Mouse (Mus musculus) stomach, embryonic 16.5 days (tissue): ENCODE measurements at regions not wholly inside any gene's neighbourhood (a gene's known extent, or its start where the extent isn't known, plus 50 kb on each side); places are given as distances from the start of the nearest gene placed in this dataset.
A peak's percentile ranks its signal among the peaks of the same experiment; 100 is the strongest.

Source experiments
- ATAC-seq: fragments of 200-750 bp; cut with Nextera tagmentation; 2 replicates; pipeline ENCODE4 v1.8.0; 2017; ENCODE audit warnings: moderate number of reproducible peaks, moderate TSS enrichment; ENCODE audit not compliant: insufficient read depth, low FRiP score
- H3K27ac ChIP-seq: fragments of 300-500 bp; sonication (generic); 2 replicates; pipeline ENCODE4 v1.5.1; 2014; ENCODE audit warnings: low read length
- H3K27me3 ChIP-seq: fragments of 300-500 bp; sonication (generic); 2 replicates; pipeline ENCODE4 v1.6.1; 2014; ENCODE audit warnings: low read length, control low read depth, mixed read lengths; ENCODE audit not compliant: control insufficient read depth, insufficient read depth
- H3K36me3 ChIP-seq: fragments of 300-500 bp; sonication (generic); 2 replicates; pipeline ENCODE4 v1.6.1; 2014; ENCODE audit warnings: low read length; ENCODE audit not compliant: control insufficient read depth, insufficient read depth
- H3K4me1 ChIP-seq: fragments of 300-500 bp; sonication (generic); 2 replicates; pipeline ENCODE4 v1.6.1; 2014; ENCODE audit warnings: low read length, control low read depth, mixed read lengths; ENCODE audit not compliant: control insufficient read depth, insufficient read depth
- H3K4me2 ChIP-seq: fragments of 300-500 bp; sonication (generic); 2 replicates; pipeline ENCODE4 v1.6.1; 2014; ENCODE audit warnings: low read depth, low read length, mixed read lengths
- H3K4me3 ChIP-seq: fragments of 300-500 bp; sonication (generic); replicated peaks from 2 replicates; pipeline ENCODE4 v1.5.1; 2014; ENCODE audit warnings: mild to moderate bottlenecking, low read length
- H3K9ac ChIP-seq: fragments of 300-500 bp; sonication (generic); 2 replicates; pipeline ENCODE4 v1.6.1; 2014; ENCODE audit warnings: low read length
- H3K9me3 ChIP-seq: fragments of 300-500 bp; sonication (generic); replicated peaks from 2 replicates; pipeline ENCODE4 v1.6.1; 2016; ENCODE audit warnings: low read length, control low read depth; ENCODE audit not compliant: control insufficient read depth
- whole genome bisulfite sequencing: fragments of 180-500 bp; shearing (Covaris S2); extraction: QIAGEN DNeasy Blood & Tissue Kit; methylation state at CpG from one replicate; pipeline ENCODE4 v1.1.7; 2014; 5-methylcytosine and 5-hydroxymethylcytosine counted together

- no peaks in the 10 kb centered on the region for H3K4me1 ChIP-seq
- no peak overlapping the region for H3K4me3 ChIP-seq
- WGBS = 50% methylated on average over 9 of the region's 9 CpGs
- H3K9me3 ChIP-seq = no peaks in the 10 kb centered on the region
- peak; percentile 56; the same call in 1 of the 2 replicates for ATAC-seq
- no peaks in the 10 kb centered on the region for H3K27me3 ChIP-seq
- no peak overlapping the region for H3K9ac ChIP-seq
- H3K4me2 ChIP-seq = no peak overlapping the region
- no peak overlapping the region for H3K27ac ChIP-seq
- H3K36me3 ChIP-seq = no peaks in the 10 kb centered on the region
Measured at GRCm38 (mm10) chr13:48316747-48317146, 55.7 kb downstream of the Id4 start.

GRCm38 (mm10) chr13:48317457-48317856 lies 56.4 kb downstream of the Id4 start:
- no peak overlapping the region for H3K4me2 ChIP-seq
- no peaks in the 10 kb centered on the region for H3K4me1 ChIP-seq
- H3K9me3 ChIP-seq = no peaks in the 10 kb centered on the region
- no peak for ATAC-seq
- 44% methylated on average over 7 of the region's 7 CpGs for WGBS
- H3K36me3 ChIP-seq = no peaks in the 10 kb centered on the region
- H3K27ac ChIP-seq = no peak overlapping the region
- no peak overlapping the region for H3K4me3 ChIP-seq
- H3K9ac ChIP-seq = no peak overlapping the region
- no peaks in the 10 kb centered on the region for H3K27me3 ChIP-seq

- Histone ChIP-seq H3K9me3 (no peaks in the 10 kb centered on the region), H3K27me3 (no peaks in the 10 kb centered on the region), H3K9ac (no peak overlapping the region), H3K4me2 (no peak overlapping the region), H3K27ac (no peak overlapping the region), H3K4me3 (no peak overlapping the region), H3K36me3 (no peaks in the 10 kb centered on the region), H3K4me1 (no peaks in the 10 kb centered on the region)
- 69% methylated on average over 7 of the region's 7 CpGs for WGBS
- no peak for ATAC-seq
Measured at GRCm38 (mm10) chr13:48319001-48319400, 58.0 kb downstream of the Id4 start.

GRCm38 (mm10) chr13:48324290-48324718 lies 63.3 kb downstream of the Id4 start:
- no peaks in the 10 kb centered on the region for H3K4me1 ChIP-seq
- H3K27me3 ChIP-seq = no peaks in the 10 kb centered on the region
- no peak for ATAC-seq
- no peak overlapping the region for H3K4me3 ChIP-seq
- no peak overlapping the region for H3K27ac ChIP-seq
- H3K9ac ChIP-seq = no peak overlapping the region
- WGBS = 15% methylated on average over 8 of the region's 8 CpGs
- H3K4me2 ChIP-seq = no peak overlapping the region
- no peaks in the 10 kb centered on the region for H3K9me3 ChIP-seq
- no peaks in the 10 kb centered on the region for H3K36me3 ChIP-seq

- no peaks in the 10 kb centered on the region for H3K9me3 ChIP-seq
- H3K36me3 ChIP-seq = no peaks in the 10 kb centered on the region
- H3K4me1 ChIP-seq = no peaks in the 10 kb centered on the region
- WGBS = 51% methylated on average over 11 of the region's 11 CpGs
- no peak for ATAC-seq
- no peak overlapping the region for H3K4me2 ChIP-seq
- H3K27ac ChIP-seq = no peak overlapping the region
- H3K4me3 ChIP-seq = no peak overlapping the region
- no peak overlapping the region for H3K9ac ChIP-seq
- H3K27me3 ChIP-seq = no peaks in the 10 kb centered on the region
Measured at GRCm38 (mm10) chr13:48330619-48331018, 69.6 kb downstream of the Id4 start.

GRCm38 (mm10) chr13:48336135-48336534 lies 75.1 kb downstream of the Id4 start:
- no peak for ATAC-seq
- no peak overlapping the region for H3K4me2 ChIP-seq
- WGBS = 66% methylated on average over 13 of the region's 13 CpGs
- no peaks in the 10 kb centered on the region for H3K4me1 ChIP-seq
- no peak overlapping the region for H3K4me3 ChIP-seq
- no peaks in the 10 kb centered on the region for H3K36me3 ChIP-seq
- no peak overlapping the region for H3K27ac ChIP-seq
- H3K27me3 ChIP-seq = no peaks in the 10 kb centered on the region
- no peaks in the 10 kb centered on the region for H3K9me3 ChIP-seq
- no peak overlapping the region for H3K9ac ChIP-seq

- H3K9ac ChIP-seq = no peak overlapping the region
- no peak overlapping the region for H3K4me3 ChIP-seq
- no peak overlapping the region for H3K4me2 ChIP-seq
- no peaks in the 10 kb centered on the region for H3K27me3 ChIP-seq
- ATAC-seq = no peak
- no peaks in the 10 kb centered on the region for H3K9me3 ChIP-seq
- 79% methylated on average over 11 of the region's 11 CpGs for WGBS
- no peaks in the 10 kb centered on the region for H3K4me1 ChIP-seq
- H3K27ac ChIP-seq = no peak overlapping the region
- H3K36me3 ChIP-seq = no peaks in the 10 kb centered on the region
Measured at GRCm38 (mm10) chr13:48336602-48337001, 75.6 kb downstream of the Id4 start.

- Histone ChIP-seq H3K9ac (no peak overlapping the region), H3K9me3 (no peaks in the 10 kb centered on the region), H3K36me3 (no peaks in the 10 kb centered on the region), H3K4me2 (no peak overlapping the region), H3K27ac (no peak overlapping the region), H3K4me1 (no peaks in the 10 kb centered on the region), H3K4me3 (no peak overlapping the region), H3K27me3 (no peaks in the 10 kb centered on the region)
- peak; percentile 60; the same call in 1 of the 2 replicates for ATAC-seq
- WGBS = 38% methylated on average over 6 of the region's 6 CpGs
Measured at GRCm38 (mm10) chr13:48338561-48338960, 77.5 kb downstream of the Id4 start.

- ATAC-seq = no peak
- 87% methylated on average over 9 of the region's 9 CpGs for WGBS
Measured at GRCm38 (mm10) chr13:48350124-48350523, 89.1 kb downstream of the Id4 start.

GRCm38 (mm10) chr13:48350955-48351354 lies 89.9 kb downstream of the Id4 start:
- H3K9me3 ChIP-seq = no peaks in the 10 kb centered on the region
- H3K4me1 ChIP-seq = no peaks in the 10 kb centered on the region
- WGBS = 58% methylated on average over 11 of the region's 11 CpGs
- H3K27ac ChIP-seq = no peak overlapping the region
- no peaks in the 10 kb centered on the region for H3K36me3 ChIP-seq
- ATAC-seq = no peak
- no peak overlapping the region for H3K9ac ChIP-seq
- H3K4me3 ChIP-seq = no peak overlapping the region
- no peaks in the 10 kb centered on the region for H3K27me3 ChIP-seq
- H3K4me2 ChIP-seq = no peak overlapping the region

More at GRCm38 (mm10) chr13:48350124-48350523, 89.1 kb downstream of the Id4 start:
- Histone ChIP-seq H3K9ac (no peak overlapping the region), H3K36me3 (no peaks in the 10 kb centered on the region), H3K27me3 (no peaks in the 10 kb centered on the region), H3K4me2 (no peak overlapping the region), H3K9me3 (no peaks in the 10 kb centered on the region), H3K27ac (no peak overlapping the region), H3K4me3 (no peak overlapping the region), H3K4me1 (no peaks in the 10 kb centered on the region)
